Mouse (Mus musculus) olfactory bulb, adult 2 months (tissue): ENCODE results near the gene Pnn. TPM values are rescaled to one million over a fixed set of nuclear protein-coding genes. Genes with fewer than 3 reads are reported as not detected.
A peak's percentile ranks its signal among the peaks of the same experiment; 100 is the strongest.

Experiments used
- H3K27ac ChIP-seq: fragments of 200-500 bp; 2 replicates; pipeline ENCODE4 v1.5.1; 2012; ENCODE audit warnings: low read depth, low read length; ENCODE audit not compliant: insufficient read depth
- H3K4me1 ChIP-seq: fragments of 200-500 bp; 2 replicates; pipeline ENCODE4 v1.6.1; 2012; ENCODE audit warnings: low read length; ENCODE audit not compliant: control insufficient read depth, insufficient read depth
- H3K4me3 ChIP-seq: fragments of 200-500 bp; 2 replicates; pipeline ENCODE4 v1.5.1; 2012; ENCODE audit warnings: mild to moderate bottlenecking, low read depth, low read length, moderate library complexity; ENCODE audit not compliant: insufficient read depth
- CTCF ChIP-seq: fragments of 200-500 bp; IDR thresholded peaks from 2 replicates; pipeline ENCODE4 v1.5.1; 2012; ENCODE audit warnings: low read depth, mild to moderate bottlenecking, low read length, moderate library complexity; ENCODE audit not compliant: insufficient read depth
- POLR2A ChIP-seq: fragments of 200-500 bp; IDR thresholded peaks from 2 replicates; pipeline ENCODE4 v1.6.1; 2012; ENCODE audit warnings: mild to moderate bottlenecking, low read depth, low read length, moderate library complexity; ENCODE audit not compliant: insufficient read depth
- WGBS: fragments of 180-500 bp; shearing (Covaris S2); methylation state at CpG from one replicate; pipeline ENCODE4 v1.1.7; 2018; 5-methylcytosine and 5-hydroxymethylcytosine counted together
- polyA plus RNA-seq: library from polyadenylated mRNA; stranded (reverse); fragments of >200 nt; gene quantifications from 2 replicates; pipeline ENCODE4 v1.2.4, GENCODE M21; 2012; ENCODE audit warnings: low replicate concordance; ENCODE audit not compliant: missing spikeins, insufficient read depth, insufficient read length

The Pnn gene
- polyA plus RNA-seq, 1 experiment: 742 TPM

- no peak for TF ChIP-seq POLR2A
- TF ChIP-seq CTCF: no peak
- WGBS: under 1% methylated on average over 40 of the region's 41 CpGs
- H3K27ac ChIP-seq: peak overlapping the region; percentile 86
- peaks cover 2% of the 10 kb centered on the region; the same call in 1 of the 2 replicates for H3K4me1 ChIP-seq
- peak overlapping the region; percentile 96 for H3K4me3 ChIP-seq
Measured at GRCm38 (mm10) chr12:59067095-59067494, 411 bp downstream of the Pnn start.

GRCm38 (mm10) chr12:59068791-59069190 is 2.1 kb downstream of the Pnn start:
- WGBS: 94% methylated on average over 13 of the region's 13 CpGs

GRCm38 (mm10) chr12:59072286-59072685 is 5.6 kb downstream of the Pnn start:
- WGBS: 78% methylated on average over 11 of the region's 11 CpGs
- Histone ChIP-seq H3K27ac (no peak overlapping the region), H3K4me1 (peaks cover 5% of the 10 kb centered on the region; the same call in 1 of the 2 replicates), H3K4me3 (no peak overlapping the region)
- TF ChIP-seq CTCF: no peak
- TF ChIP-seq POLR2A: no peak

More at GRCm38 (mm10) chr12:59068791-59069190, 2.1 kb downstream of the Pnn start:
- Histone ChIP-seq H3K4me1 (peaks cover 5% of the 10 kb centered on the region; the same call in 1 of the 2 replicates), H3K4me3 (no peak overlapping the region), H3K27ac (no peak overlapping the region)
- no peak for TF ChIP-seq CTCF
- TF ChIP-seq POLR2A: no peak

- H3K4me1 ChIP-seq: peaks cover 5% of the 10 kb centered on the region; the same call in 1 of the 2 replicates
- WGBS: 43% methylated on average over 3 of the region's 3 CpGs
- TF ChIP-seq POLR2A (no peak), CTCF (no peak)
- no peak overlapping the region for H3K4me3 ChIP-seq
- H3K27ac ChIP-seq: no peak overlapping the region
Measured at GRCm38 (mm10) chr12:59074052-59074451, 7.4 kb downstream of the Pnn start.

- TF ChIP-seq POLR2A: no peak
- no peak for TF ChIP-seq CTCF
- Histone ChIP-seq H3K4me3 (no peak overlapping the region), H3K4me1 (peaks cover 3% of the 10 kb centered on the region; the same call in 1 of the 2 replicates), H3K27ac (no peak overlapping the region)
- 92% methylated on average over 3 of the region's 3 CpGs for WGBS
Measured at GRCm38 (mm10) chr12:59076996-59077395, 10.3 kb downstream of the Pnn start.

- Histone ChIP-seq H3K4me3 (no peak overlapping the region), H3K27ac (no peak overlapping the region), H3K4me1 (no peaks in the 10 kb centered on the region)
- WGBS: 88% methylated on average over 3 of the region's 3 CpGs
- TF ChIP-seq CTCF (no peak), POLR2A (no peak)
Measured at GRCm38 (mm10) chr12:59077883-59078282, 11.2 kb downstream of the Pnn start.

GRCm38 (mm10) chr12:59080461-59080860 is 13.8 kb downstream of the Pnn start:
- no peak for TF ChIP-seq POLR2A
- TF ChIP-seq CTCF: no peak
- Histone ChIP-seq H3K4me1 (no peaks in the 10 kb centered on the region), H3K27ac (no peak overlapping the region), H3K4me3 (no peak overlapping the region)
- 89% methylated on average over 4 of the region's 4 CpGs for WGBS

- TF ChIP-seq CTCF (no peak), POLR2A (no peak)
- H3K27ac ChIP-seq: no peak overlapping the region
- no peaks in the 10 kb centered on the region for H3K4me1 ChIP-seq
- no peak overlapping the region for H3K4me3 ChIP-seq
- 71% methylated on average over 5 of the region's 5 CpGs for WGBS
Measured at GRCm38 (mm10) chr12:59084446-59084845, 17.8 kb downstream of the Pnn start.

- Histone ChIP-seq H3K4me3 (no peak overlapping the region), H3K4me1 (no peaks in the 10 kb centered on the region), H3K27ac (no peak overlapping the region)
- 83% methylated on average over 5 of the region's 5 CpGs for WGBS
- TF ChIP-seq POLR2A: no peak
- TF ChIP-seq CTCF: no peak
Measured at GRCm38 (mm10) chr12:59086171-59086570, 19.5 kb downstream of the Pnn start.

GRCm38 (mm10) chr12:59093543-59093942 is 26.9 kb downstream of the Pnn start:
- H3K27ac ChIP-seq: no peak overlapping the region
- 71% methylated on average over 2 of the region's 2 CpGs for WGBS
- TF ChIP-seq CTCF (no peak), POLR2A (no peak)
- no peaks in the 10 kb centered on the region for H3K4me1 ChIP-seq
- no peak overlapping the region for H3K4me3 ChIP-seq
